Mouse (Mus musculus): ENCODE data around the gene C1qtnf9.

- TF ChIP-seq CTCF (IDR thresholded peaks at IDR 0.05) (no peak), EP300 (IDR thresholded peaks at IDR 0.05) (no peak)
Observed at GRCm38 (mm10) chr14:60783196-60783595, 15.3 kb downstream of the C1qtnf9 start.

Data from lung, postnatal 0 days (tissue).